Mouse (Mus musculus): ENCODE measurements at regions not wholly inside any gene's neighbourhood (a gene's known extent, or its start where the extent isn't known, plus 50 kb on each side); places are given as distances from the start of the nearest gene placed in this dataset.

GRCm38 (mm10) chr19:60134447-60135328 is 91.8 kb downstream of the Fam204a start:
- DNase-seq (ENCODE audit: low spot score) (no peak), ATAC-seq (ENCODE audit: low FRiP score, low TSS enrichment) (no peak)
- Histone ChIP-seq H3K4me3 (ENCODE audit: low read depth, low read length) (no peak overlapping the region), H3K4me2 (replicated peaks; ENCODE audit: low read depth) (no peak overlapping the region), H3K27ac (replicated peaks) (no peak overlapping the region), H3K4me1 (replicated peaks; ENCODE audit: control insufficient read depth, insufficient read depth) (no peaks in the 10 kb centered on the region), H3K9ac (ENCODE audit: low read length) (no peak overlapping the region), H3K27me3 (ENCODE audit: control insufficient read depth, insufficient read depth, low read length) (no peaks in the 10 kb centered on the region), H3K36me3 (ENCODE audit: control insufficient read depth, insufficient read depth, low read length) (no peaks in the 10 kb centered on the region), H3K9me3 (ENCODE audit: control insufficient read depth, low read length) (no peaks in the 10 kb centered on the region)
- WGBS, result 61% methylated on average over 4 of the region's 4 CpGs
- no peak for TF ChIP-seq CTCF (IDR thresholded peaks at IDR 0.05; ENCODE audit: low read depth)
- no peak for TF ChIP-seq EP300 (optimal IDR thresholded peaks at IDR 0.05)

- TF ChIP-seq EP300 (optimal IDR thresholded peaks at IDR 0.05) (no peak), CTCF (IDR thresholded peaks at IDR 0.05; ENCODE audit: low read depth) (no peak)
- Histone ChIP-seq H3K4me1 (replicated peaks; ENCODE audit: control insufficient read depth, insufficient read depth) (no peaks in the 10 kb centered on the region), H3K4me3 (ENCODE audit: low read depth, low read length) (no peak overlapping the region), H3K9ac (ENCODE audit: low read length) (no peak overlapping the region), H3K27ac (replicated peaks) (no peak overlapping the region), H3K36me3 (ENCODE audit: control insufficient read depth, insufficient read depth, low read length) (no peaks in the 10 kb centered on the region), H3K9me3 (ENCODE audit: control insufficient read depth, low read length) (no peaks in the 10 kb centered on the region), H3K27me3 (ENCODE audit: control insufficient read depth, insufficient read depth, low read length) (no peaks in the 10 kb centered on the region), H3K4me2 (replicated peaks; ENCODE audit: low read depth) (no peak overlapping the region)
- DNase-seq (ENCODE audit: low spot score) (no peak), ATAC-seq (ENCODE audit: low FRiP score, low TSS enrichment) (no peak)
- 90% methylated on average over 2 of the region's 2 CpGs for WGBS
Observed at GRCm38 (mm10) chr19:60129635-60130034, 96.9 kb downstream of the Fam204a start.

- 79% methylated on average over 2 of the region's 2 CpGs for WGBS
- H3K9ac ChIP-seq (ENCODE audit: low read length), result no peak overlapping the region
- ATAC-seq (ENCODE audit: low FRiP score, low TSS enrichment) (no peak), DNase-seq (ENCODE audit: low spot score) (no peak)
- H3K27me3 ChIP-seq (ENCODE audit: control insufficient read depth, insufficient read depth, low read length), result no peaks in the 10 kb centered on the region
- no peaks in the 10 kb centered on the region for H3K36me3 ChIP-seq (ENCODE audit: control insufficient read depth, insufficient read depth, low read length)
- H3K4me2 ChIP-seq (replicated peaks; ENCODE audit: low read depth), result no peak overlapping the region
- no peaks in the 10 kb centered on the region for H3K9me3 ChIP-seq (ENCODE audit: control insufficient read depth, low read length)
- no peaks in the 10 kb centered on the region for H3K4me1 ChIP-seq (replicated peaks; ENCODE audit: control insufficient read depth, insufficient read depth)
- no peak overlapping the region for H3K27ac ChIP-seq (replicated peaks)
- TF ChIP-seq CTCF (IDR thresholded peaks at IDR 0.05; ENCODE audit: low read depth) (no peak), EP300 (optimal IDR thresholded peaks at IDR 0.05) (no peak)
- no peak overlapping the region for H3K4me3 ChIP-seq (ENCODE audit: low read depth, low read length)
Observed at GRCm38 (mm10) chr19:60124638-60125037, 101.9 kb downstream of the Fam204a start.

GRCm38 (mm10) chr19:60120917-60121316 is 105.6 kb downstream of the Fam204a start:
- Histone ChIP-seq H3K4me1 (replicated peaks; ENCODE audit: control insufficient read depth, insufficient read depth) (no peaks in the 10 kb centered on the region), H3K27ac (replicated peaks) (no peak overlapping the region), H3K9me3 (ENCODE audit: control insufficient read depth, low read length) (no peaks in the 10 kb centered on the region), H3K4me3 (ENCODE audit: low read depth, low read length) (no peak overlapping the region), H3K4me2 (replicated peaks; ENCODE audit: low read depth) (no peak overlapping the region), H3K9ac (ENCODE audit: low read length) (no peak overlapping the region), H3K36me3 (ENCODE audit: control insufficient read depth, insufficient read depth, low read length) (no peaks in the 10 kb centered on the region), H3K27me3 (ENCODE audit: control insufficient read depth, insufficient read depth, low read length) (no peaks in the 10 kb centered on the region)
- ATAC-seq (ENCODE audit: low FRiP score, low TSS enrichment) (no peak), DNase-seq (ENCODE audit: low spot score) (no peak)
- no peak for TF ChIP-seq EP300 (optimal IDR thresholded peaks at IDR 0.05)
- WGBS, result 65% methylated on average over 5 of the region's 5 CpGs

- no peak for DNase-seq (ENCODE audit: low spot score)
- WGBS, result 15% methylated on average over 1 of the region's 1 CpGs
- no peak overlapping the region for H3K4me2 ChIP-seq (replicated peaks; ENCODE audit: low read depth)
- no peak overlapping the region for H3K27ac ChIP-seq (replicated peaks)
- H3K4me3 ChIP-seq (ENCODE audit: low read depth, low read length), result no peak overlapping the region
- ATAC-seq (ENCODE audit: low FRiP score, low TSS enrichment), result no peak
- peak; percentile 9; the same call in 1 of the 2 replicates for TF ChIP-seq CTCF (IDR thresholded peaks at IDR 0.05; ENCODE audit: low read depth)
- no peak for TF ChIP-seq EP300 (optimal IDR thresholded peaks at IDR 0.05)
- no peaks in the 10 kb centered on the region for H3K36me3 ChIP-seq (ENCODE audit: control insufficient read depth, insufficient read depth, low read length)
- H3K27me3 ChIP-seq (ENCODE audit: control insufficient read depth, insufficient read depth, low read length), result no peaks in the 10 kb centered on the region
- no peaks in the 10 kb centered on the region for H3K4me1 ChIP-seq (replicated peaks; ENCODE audit: control insufficient read depth, insufficient read depth)
- H3K9me3 ChIP-seq (ENCODE audit: control insufficient read depth, low read length), result no peaks in the 10 kb centered on the region
- no peak overlapping the region for H3K9ac ChIP-seq (ENCODE audit: low read length)
Observed at GRCm38 (mm10) chr19:60119051-60119450, 107.5 kb downstream of the Fam204a start.

- DNase-seq (ENCODE audit: low spot score) (no peak), ATAC-seq (ENCODE audit: low FRiP score, low TSS enrichment) (no peak)
- TF ChIP-seq CTCF (IDR thresholded peaks at IDR 0.05; ENCODE audit: low read depth) (no peak), EP300 (optimal IDR thresholded peaks at IDR 0.05) (no peak)
- WGBS, result 51% methylated on average over 7 of the region's 7 CpGs
- no peak overlapping the region for H3K9ac ChIP-seq (ENCODE audit: low read length)
- H3K4me2 ChIP-seq (replicated peaks; ENCODE audit: low read depth), result no peak overlapping the region
- no peaks in the 10 kb centered on the region for H3K9me3 ChIP-seq (ENCODE audit: control insufficient read depth, low read length)
- no peaks in the 10 kb centered on the region for H3K27me3 ChIP-seq (ENCODE audit: control insufficient read depth, insufficient read depth, low read length)
- no peaks in the 10 kb centered on the region for H3K36me3 ChIP-seq (ENCODE audit: control insufficient read depth, insufficient read depth, low read length)
- H3K27ac ChIP-seq (replicated peaks), result no peak overlapping the region
- H3K4me3 ChIP-seq (ENCODE audit: low read depth, low read length), result no peak overlapping the region
- H3K4me1 ChIP-seq (replicated peaks; ENCODE audit: control insufficient read depth, insufficient read depth), result no peaks in the 10 kb centered on the region
Observed at GRCm38 (mm10) chr19:60113666-60114388, 112.7 kb downstream of the Fam204a start.
